Mouse (Mus musculus): Measurements from ENCODE around the gene Arsa. TPM values are rescaled to one million over a fixed set of nuclear protein-coding genes. Genes with fewer than 3 reads are reported as not detected.

The Arsa gene
- polyA plus RNA-seq, 1 experiment from 2014 or later = 20.7 TPM

DNA sequence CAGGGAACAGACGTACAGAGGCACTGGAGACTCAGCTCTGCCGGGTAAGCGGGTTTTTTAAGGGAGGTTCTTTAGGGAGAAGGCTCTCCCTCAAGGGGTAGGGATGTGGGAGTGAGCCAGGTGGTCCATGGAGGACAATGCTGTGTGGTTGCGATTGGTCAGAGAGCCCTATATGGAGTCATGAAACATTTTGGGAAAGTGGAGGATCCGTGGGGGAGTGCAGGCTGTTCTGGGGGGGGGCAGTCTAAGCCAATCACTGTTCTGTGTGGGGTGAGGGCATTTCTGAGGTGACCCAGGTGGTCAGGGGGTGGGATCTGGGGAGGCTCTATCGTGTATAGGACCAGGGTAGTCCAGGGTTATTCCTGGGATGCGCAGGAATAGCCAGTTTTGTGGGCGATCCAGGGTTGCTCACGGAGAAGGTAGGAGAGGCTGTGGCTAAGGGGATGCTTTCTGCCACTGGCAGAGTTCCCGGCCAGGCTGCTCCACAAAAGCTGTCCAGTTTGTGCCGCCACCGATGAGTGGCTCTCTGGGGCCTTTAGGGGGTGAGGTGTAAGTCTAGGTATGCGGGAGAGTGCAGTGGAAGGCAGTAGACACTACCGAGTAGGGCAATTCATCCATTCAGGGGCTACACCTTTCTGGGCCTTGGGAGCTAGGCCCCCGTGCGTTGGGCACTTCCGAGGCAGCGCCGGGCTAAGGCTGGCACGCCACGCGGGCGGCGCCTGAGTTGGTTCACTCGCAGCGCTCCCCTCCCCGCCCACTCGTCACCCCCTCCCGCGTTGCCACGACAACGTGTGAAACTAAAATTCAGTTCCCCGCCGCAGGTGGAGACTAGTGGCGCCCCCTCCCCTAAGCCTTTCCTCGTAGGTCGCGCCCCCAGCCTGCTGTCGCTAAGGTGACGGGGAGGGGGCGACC is 21.1 kb upstream of the Arsa start:
- peak overlapping the region; percentile 88 for H3K4me3 ChIP-seq (replicated peaks; ENCODE audit: low read length)
- peak overlapping the region; percentile 91 for H3K4me2 ChIP-seq (replicated peaks)
- peak overlapping the region; percentile 91 for H3K9ac ChIP-seq
- H3K27me3 ChIP-seq (ENCODE audit: control insufficient read depth, insufficient read depth, low read length) = no peaks in the 10 kb centered on the region
- H3K27ac ChIP-seq = peak overlapping the region; percentile 87; the same call in 1 of the 2 replicates
- peaks cover 32% of the 10 kb centered on the region for H3K4me1 ChIP-seq (replicated peaks; ENCODE audit: control insufficient read depth, insufficient read depth, low read length)
- WGBS = 4% methylated on average over 36 of the region's 41 CpGs
- no peaks in the 10 kb centered on the region for H3K9me3 ChIP-seq (ENCODE audit: control insufficient read depth, low read length)
- H3K36me3 ChIP-seq (replicated peaks; ENCODE audit: control insufficient read depth, insufficient read depth) = peaks cover 4% of the 10 kb centered on the region; the same call in 1 of the 2 replicates
- ATAC-seq (ENCODE audit: low FRiP score) (peak; percentile 16; the same call in 1 of the 2 replicates), DNase-seq (ENCODE audit: low spot score) (peak; percentile 65)

DNA sequence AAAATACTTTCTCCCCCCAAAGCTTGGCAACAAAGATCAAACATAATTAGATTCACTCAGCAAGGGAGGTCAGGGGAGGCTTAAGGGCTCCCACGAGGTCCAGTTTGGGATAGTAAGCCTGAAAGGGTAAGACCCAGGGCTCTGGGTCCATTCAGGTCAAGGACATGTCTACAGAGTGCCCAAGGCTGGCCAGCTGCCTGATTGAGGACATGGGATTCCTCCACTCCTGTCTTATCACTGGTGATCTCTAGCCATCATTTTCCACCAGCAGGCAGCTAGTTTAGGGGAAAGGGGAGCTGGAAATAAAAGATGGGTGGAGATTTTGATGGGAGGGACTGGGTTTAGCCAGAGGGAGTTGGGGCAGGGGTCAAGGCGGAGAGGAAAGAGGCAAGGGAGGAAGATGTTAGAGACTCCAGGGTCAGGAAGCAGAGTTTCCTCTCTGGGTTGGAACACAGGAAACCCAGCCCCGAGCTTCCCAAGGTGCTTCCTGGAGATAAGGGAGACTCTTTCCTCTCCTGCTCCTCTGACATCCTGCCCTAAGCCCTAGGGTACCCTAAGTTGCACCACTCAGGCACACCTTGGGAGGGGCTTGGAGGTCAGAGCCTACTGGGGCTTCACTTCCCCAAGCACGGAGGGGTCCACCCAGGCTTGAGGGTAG is 20.3 kb upstream of the Arsa start:
- no peak overlapping the region for H3K27ac ChIP-seq
- no peak for DNase-seq (ENCODE audit: low spot score)
- peak overlapping the region; percentile 88; the same call in 1 of the 2 replicates for H3K4me3 ChIP-seq (replicated peaks; ENCODE audit: low read length)
- no peaks in the 10 kb centered on the region for H3K9me3 ChIP-seq (ENCODE audit: control insufficient read depth, low read length)
- no peak for ATAC-seq (ENCODE audit: low FRiP score)
- no peak overlapping the region for H3K4me2 ChIP-seq (replicated peaks)
- WGBS = 32% methylated on average over 4 of the region's 4 CpGs
- H3K36me3 ChIP-seq (replicated peaks; ENCODE audit: control insufficient read depth, insufficient read depth) = no peaks in the 10 kb centered on the region
- H3K27me3 ChIP-seq (ENCODE audit: control insufficient read depth, insufficient read depth, low read length) = no peaks in the 10 kb centered on the region
- no peak overlapping the region for H3K9ac ChIP-seq
- H3K4me1 ChIP-seq (replicated peaks; ENCODE audit: control insufficient read depth, insufficient read depth, low read length) = peaks cover 32% of the 10 kb centered on the region

DNA sequence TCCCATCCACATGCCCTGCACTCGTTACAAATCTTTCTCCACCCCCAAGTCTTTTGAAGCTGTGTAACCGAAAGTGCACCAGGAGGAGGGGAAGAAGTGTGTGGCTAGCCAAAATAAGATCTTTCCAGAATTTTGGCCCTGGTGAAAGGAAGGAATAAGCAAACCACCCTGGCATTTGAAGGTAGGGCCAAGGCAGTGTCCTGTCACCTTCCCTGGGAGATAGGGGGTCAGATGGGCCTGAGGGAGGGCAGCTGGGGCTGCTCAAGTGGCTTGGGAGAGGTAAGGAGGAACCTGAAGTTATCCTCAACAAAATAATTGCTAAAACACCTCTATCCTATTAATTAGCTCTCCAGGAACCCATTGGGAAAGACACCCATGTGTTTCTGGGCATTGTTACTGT is 19.6 kb upstream of the Arsa start:
- H3K27me3 ChIP-seq (ENCODE audit: control insufficient read depth, insufficient read depth, low read length) = no peaks in the 10 kb centered on the region
- H3K36me3 ChIP-seq (replicated peaks; ENCODE audit: control insufficient read depth, insufficient read depth) = no peaks in the 10 kb centered on the region
- ATAC-seq (ENCODE audit: low FRiP score) (no peak), DNase-seq (ENCODE audit: low spot score) (no peak)
- peaks cover 32% of the 10 kb centered on the region for H3K4me1 ChIP-seq (replicated peaks; ENCODE audit: control insufficient read depth, insufficient read depth, low read length)
- no peak overlapping the region for H3K9ac ChIP-seq
- no peak overlapping the region for H3K4me2 ChIP-seq (replicated peaks)
- no peak overlapping the region for H3K27ac ChIP-seq
- H3K9me3 ChIP-seq (ENCODE audit: control insufficient read depth, low read length) = no peaks in the 10 kb centered on the region
- 16% methylated on average over 2 of the region's 2 CpGs for WGBS
- H3K4me3 ChIP-seq (replicated peaks; ENCODE audit: low read length) = no peak overlapping the region

DNA sequence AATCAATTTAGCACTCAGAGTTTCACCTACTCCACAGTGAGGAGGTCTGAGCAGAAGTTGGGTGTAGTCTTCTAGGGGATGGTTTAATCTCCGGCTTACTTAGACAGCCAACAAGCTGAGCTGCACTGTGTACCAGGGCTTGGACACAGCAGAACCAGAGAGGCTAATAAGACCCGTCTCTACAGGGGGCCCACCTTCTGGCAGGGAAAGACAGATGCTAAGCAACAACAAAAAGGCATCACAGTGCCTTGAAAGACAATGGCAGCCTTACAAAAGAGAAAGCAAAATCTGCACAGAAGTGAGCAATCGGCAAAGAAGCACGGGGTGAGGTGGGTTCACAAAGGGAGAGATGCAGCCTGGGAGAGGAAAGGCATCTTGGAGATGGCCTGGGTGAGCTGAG is 18.9 kb upstream of the Arsa start:
- no peak overlapping the region for H3K9ac ChIP-seq
- no peak for DNase-seq (ENCODE audit: low spot score)

DNA sequence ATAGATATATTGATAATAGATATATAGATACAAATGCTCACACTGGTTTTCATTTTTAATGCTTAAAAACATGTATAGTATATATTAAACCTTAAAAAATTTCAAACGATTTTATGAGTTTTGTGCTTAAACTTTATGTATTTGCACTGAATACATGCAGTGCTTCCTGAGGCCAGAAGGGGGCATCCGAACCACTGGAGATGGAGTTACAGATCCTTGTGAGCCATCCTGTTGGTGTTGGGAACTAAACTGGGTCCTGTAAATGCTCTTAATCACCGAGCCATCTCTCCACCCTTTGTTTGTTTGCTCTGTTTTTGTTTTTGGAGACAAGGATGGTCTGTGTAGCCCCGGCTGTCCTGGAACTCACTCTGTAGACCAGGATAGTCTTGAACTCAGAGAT is 17.7 kb upstream of the Arsa start:
- no peak for ATAC-seq (ENCODE audit: low FRiP score)
- no peak for DNase-seq (ENCODE audit: low spot score)
- Histone ChIP-seq H3K27ac (no peak overlapping the region), H3K27me3 (ENCODE audit: control insufficient read depth, insufficient read depth, low read length) (no peaks in the 10 kb centered on the region), H3K9me3 (ENCODE audit: control insufficient read depth, low read length) (no peaks in the 10 kb centered on the region), H3K9ac (no peak overlapping the region), H3K4me3 (replicated peaks; ENCODE audit: low read length) (no peak overlapping the region), H3K4me2 (replicated peaks) (no peak overlapping the region), H3K4me1 (replicated peaks; ENCODE audit: control insufficient read depth, insufficient read depth, low read length) (peaks cover 23% of the 10 kb centered on the region), H3K36me3 (replicated peaks; ENCODE audit: control insufficient read depth, insufficient read depth) (no peaks in the 10 kb centered on the region)
- 90% methylated on average over 4 of the region's 4 CpGs for WGBS

More for the DNA sequence above, 18.9 kb upstream of the Arsa start:
- 11% methylated on average over 4 of the region's 4 CpGs for WGBS
- ATAC-seq (ENCODE audit: low FRiP score) = no peak
- peaks cover 32% of the 10 kb centered on the region for H3K4me1 ChIP-seq (replicated peaks; ENCODE audit: control insufficient read depth, insufficient read depth, low read length)
- H3K4me3 ChIP-seq (replicated peaks; ENCODE audit: low read length) = no peak overlapping the region
- no peaks in the 10 kb centered on the region for H3K27me3 ChIP-seq (ENCODE audit: control insufficient read depth, insufficient read depth, low read length)
- no peak overlapping the region for H3K4me2 ChIP-seq (replicated peaks)
- no peaks in the 10 kb centered on the region for H3K36me3 ChIP-seq (replicated peaks; ENCODE audit: control insufficient read depth, insufficient read depth)
- H3K27ac ChIP-seq = 0 out of 2 replicates have a peak overlapping the region, but pooled peaks have one; percentile 26
- no peaks in the 10 kb centered on the region for H3K9me3 ChIP-seq (ENCODE audit: control insufficient read depth, low read length)

DNA sequence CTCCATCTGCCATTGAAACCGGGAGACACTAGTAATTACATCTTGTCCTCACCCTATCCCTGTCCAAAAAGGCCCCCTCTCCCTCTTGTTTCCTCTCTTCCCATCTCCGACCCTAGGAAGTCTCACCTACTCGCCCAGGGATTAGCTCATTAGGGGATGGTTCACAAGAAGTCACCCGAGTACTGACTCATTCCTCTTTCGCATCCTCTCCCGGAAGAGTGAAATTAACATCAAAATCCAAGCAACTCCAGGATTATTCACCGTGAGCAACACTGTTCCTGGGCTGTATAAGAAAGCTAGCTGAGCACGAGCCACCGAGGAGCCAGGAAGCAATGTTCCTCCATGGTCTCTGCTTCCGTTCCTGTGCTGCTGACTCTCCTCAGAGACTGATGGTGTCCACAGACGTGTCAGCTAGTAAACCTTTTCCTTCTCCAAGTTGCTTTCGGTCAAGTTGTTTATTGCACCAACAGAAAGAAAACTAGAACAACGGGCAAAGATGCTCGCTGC is 11.4 kb upstream of the Arsa start:
- no peak overlapping the region for H3K4me2 ChIP-seq (replicated peaks)
- H3K36me3 ChIP-seq (replicated peaks; ENCODE audit: control insufficient read depth, insufficient read depth) = no peaks in the 10 kb centered on the region
- no peak overlapping the region for H3K4me3 ChIP-seq (replicated peaks; ENCODE audit: low read length)
- no peak overlapping the region for H3K9ac ChIP-seq
- H3K9me3 ChIP-seq (ENCODE audit: control insufficient read depth, low read length) = no peaks in the 10 kb centered on the region
- H3K4me1 ChIP-seq (replicated peaks; ENCODE audit: control insufficient read depth, insufficient read depth, low read length) = no peaks in the 10 kb centered on the region
- H3K27ac ChIP-seq = no peak overlapping the region
- DNase-seq (ENCODE audit: low spot score) = no peak
- no peaks in the 10 kb centered on the region for H3K27me3 ChIP-seq (ENCODE audit: control insufficient read depth, insufficient read depth, low read length)
- WGBS = 61% methylated on average over 14 of the region's 14 CpGs
- ATAC-seq (ENCODE audit: low FRiP score) = no peak

DNA sequence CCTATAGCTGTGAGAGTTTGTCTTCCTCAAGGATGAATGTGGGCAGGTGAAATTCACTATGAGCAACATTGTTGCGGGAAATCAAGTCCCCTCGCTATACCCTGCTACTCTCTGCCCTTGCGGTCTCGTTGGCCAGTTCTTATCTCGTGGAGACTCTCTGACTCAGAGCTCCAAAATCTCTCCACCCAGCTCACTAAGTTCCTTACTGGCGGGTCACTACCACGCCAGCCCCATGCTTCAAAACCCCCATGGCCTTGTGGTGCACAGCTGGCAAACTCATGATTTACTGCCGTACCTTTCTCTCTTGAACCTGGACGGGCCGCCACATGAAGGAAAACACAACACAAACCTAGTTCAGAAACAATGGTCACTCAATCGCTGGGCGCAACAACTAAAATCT is 11.0 kb upstream of the Arsa start:
- no peaks in the 10 kb centered on the region for H3K4me1 ChIP-seq (replicated peaks; ENCODE audit: control insufficient read depth, insufficient read depth, low read length)
- WGBS = 84% methylated on average over 12 of the region's 12 CpGs
- no peak overlapping the region for H3K4me2 ChIP-seq (replicated peaks)
- H3K36me3 ChIP-seq (replicated peaks; ENCODE audit: control insufficient read depth, insufficient read depth) = no peaks in the 10 kb centered on the region
- no peak overlapping the region for H3K27ac ChIP-seq
- no peak overlapping the region for H3K4me3 ChIP-seq (replicated peaks; ENCODE audit: low read length)
- no peaks in the 10 kb centered on the region for H3K27me3 ChIP-seq (ENCODE audit: control insufficient read depth, insufficient read depth, low read length)
- H3K9me3 ChIP-seq (ENCODE audit: control insufficient read depth, low read length) = no peaks in the 10 kb centered on the region
- H3K9ac ChIP-seq = no peak overlapping the region
- DNase-seq (ENCODE audit: low spot score) = no peak
- no peak for ATAC-seq (ENCODE audit: low FRiP score)

DNA sequence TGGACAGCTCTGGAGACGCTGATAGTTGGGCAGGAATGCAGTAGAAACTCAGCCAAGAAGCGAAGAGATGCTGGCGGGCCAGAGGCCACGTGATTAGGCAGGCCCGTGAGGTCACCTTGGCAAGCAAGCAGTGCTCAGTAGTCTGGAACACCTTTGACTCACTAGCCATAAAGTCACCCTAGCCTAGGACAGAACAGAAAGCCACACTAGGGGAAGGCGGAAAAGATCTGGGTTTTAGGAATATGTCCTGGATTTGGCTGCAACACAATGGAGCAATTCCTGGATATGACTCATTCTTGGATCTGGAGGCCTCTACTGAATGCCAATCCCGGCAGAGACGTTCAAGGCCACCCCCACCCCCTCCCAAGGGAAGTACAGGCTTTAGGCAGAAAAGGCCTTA is 3.4 kb upstream of the Arsa start:
- Histone ChIP-seq H3K4me2 (replicated peaks) (no peak overlapping the region), H3K4me3 (replicated peaks; ENCODE audit: low read length) (no peak overlapping the region), H3K9me3 (ENCODE audit: control insufficient read depth, low read length) (no peaks in the 10 kb centered on the region), H3K27ac (no peak overlapping the region), H3K27me3 (ENCODE audit: control insufficient read depth, insufficient read depth, low read length) (no peaks in the 10 kb centered on the region), H3K9ac (no peak overlapping the region), H3K4me1 (replicated peaks; ENCODE audit: control insufficient read depth, insufficient read depth, low read length) (peaks cover 14% of the 10 kb centered on the region), H3K36me3 (replicated peaks; ENCODE audit: control insufficient read depth, insufficient read depth) (no peaks in the 10 kb centered on the region)
- DNase-seq (ENCODE audit: low spot score) (no peak), ATAC-seq (ENCODE audit: low FRiP score) (no peak)
- WGBS = 84% methylated on average over 8 of the region's 8 CpGs

DNA sequence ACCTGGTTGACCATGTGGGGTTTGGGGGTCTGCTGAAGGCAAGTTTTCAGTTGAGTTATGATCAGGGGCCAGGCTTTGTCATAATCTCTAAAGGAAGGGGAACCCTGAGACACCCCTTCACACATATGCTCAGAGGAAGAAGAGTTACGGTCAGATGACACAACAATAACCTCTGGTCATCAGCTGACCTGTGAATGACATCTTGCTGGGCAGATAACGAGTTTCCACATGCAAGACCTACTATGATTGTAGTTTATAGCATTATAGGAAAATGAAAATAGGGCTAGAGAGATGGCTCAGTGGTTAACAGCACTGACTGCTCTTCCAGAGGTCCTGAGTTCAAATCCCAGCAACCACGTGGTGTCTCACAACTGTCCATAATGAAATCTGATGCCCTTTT is 1.4 kb upstream of the Arsa start:
- Histone ChIP-seq H3K9me3 (ENCODE audit: control insufficient read depth, low read length) (no peaks in the 10 kb centered on the region), H3K27ac (no peak overlapping the region), H3K4me2 (replicated peaks) (no peak overlapping the region), H3K4me3 (replicated peaks; ENCODE audit: low read length) (no peak overlapping the region), H3K9ac (no peak overlapping the region), H3K4me1 (replicated peaks; ENCODE audit: control insufficient read depth, insufficient read depth, low read length) (peaks cover 21% of the 10 kb centered on the region), H3K27me3 (ENCODE audit: control insufficient read depth, insufficient read depth, low read length) (no peaks in the 10 kb centered on the region), H3K36me3 (replicated peaks; ENCODE audit: control insufficient read depth, insufficient read depth) (no peaks in the 10 kb centered on the region)
- DNase-seq (ENCODE audit: low spot score) (no peak), ATAC-seq (ENCODE audit: low FRiP score) (no peak)
- 87% methylated on average over 3 of the region's 3 CpGs for WGBS
